In the genomic region with DNA sequence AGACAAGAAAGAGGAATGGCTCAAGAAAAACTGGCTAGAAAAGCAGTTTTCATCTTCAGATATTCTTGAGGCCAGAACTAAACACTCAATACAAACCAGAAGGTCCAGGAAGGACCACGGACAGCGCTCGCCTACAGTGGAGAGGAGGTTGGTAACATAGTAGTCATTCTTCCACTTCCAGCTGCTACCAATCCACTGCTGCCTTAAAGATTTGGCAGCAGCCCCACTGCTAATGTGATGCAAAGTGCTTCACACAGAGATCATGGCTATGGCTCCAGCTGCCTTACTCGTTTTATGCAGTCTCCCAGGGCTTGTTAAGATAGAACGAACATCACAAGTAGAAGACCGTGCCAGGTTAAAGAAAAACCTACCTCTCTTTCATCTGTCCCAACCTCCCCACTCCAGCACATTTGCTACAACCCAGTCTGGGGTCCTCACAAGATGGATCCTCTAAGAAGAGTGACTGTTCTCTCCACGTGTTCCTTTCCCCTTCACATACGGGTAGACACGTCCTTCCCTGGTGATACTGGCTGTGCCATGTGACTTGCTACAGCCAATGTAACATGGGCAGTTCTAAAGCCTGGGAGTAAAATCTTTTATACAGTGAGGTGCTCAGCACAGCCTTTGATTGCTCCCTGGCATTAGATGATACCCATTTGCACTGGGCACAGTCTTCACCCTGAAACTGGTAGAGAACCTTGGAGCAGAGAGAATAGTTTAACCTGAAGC, we compare ENCODE assay signal across 8 mouse cellular contexts.
DNase-seq lines count a peak whose midpoint lies in the region; ATAC-seq lines count a peak whose summit lies in the region.

No protein-coding gene starts in this region.

- H3K4me2 ChIP-seq in intestine, embryonic 14.5 days (ENCODE audit: low read length) = no peak overlapping the region
- no peak overlapping the region for H3K4me2 ChIP-seq in intestine, embryonic 15.5 days (replicated peaks)

- no peaks in the 10 kb centered on the region for H3K4me1 ChIP-seq in intestine, embryonic 14.5 days (replicated peaks; ENCODE audit: control insufficient read depth, insufficient read depth, low read length)
- no peaks in the 10 kb centered on the region for H3K4me1 ChIP-seq in intestine, embryonic 15.5 days (replicated peaks)

- no peaks in the 10 kb centered on the region for H3K36me3 ChIP-seq in intestine, embryonic 14.5 days (ENCODE audit: control insufficient read depth, insufficient read depth, low read length)
- no peaks in the 10 kb centered on the region for H3K36me3 ChIP-seq in intestine, embryonic 15.5 days

- H3K9ac ChIP-seq in intestine, embryonic 14.5 days (ENCODE audit: low read length) = no peak overlapping the region
- H3K9ac ChIP-seq in intestine, embryonic 15.5 days = no peak overlapping the region

- no peak overlapping the region for H3K4me3 ChIP-seq in intestine, embryonic 14.5 days (ENCODE audit: low read depth, low read length)
- H3K4me3 ChIP-seq in intestine, embryonic 15.5 days (replicated peaks) = no peak overlapping the region

- WGBS in intestine, embryonic 14.5 days = 41% methylated on average over 9 of the region's 9 CpGs
- 43% methylated on average over 9 of the region's 9 CpGs for WGBS in intestine, embryonic 15.5 days

- peak; percentile 71 for DNase-seq in intestine, embryonic 14.5 days (ENCODE audit: low spot score)
- DNase-seq in R1 (ENCODE audit: low read depth, low spot score) = peak; percentile 51
- DNase-seq in frontal cortex, postnatal 36 days (ENCODE audit: low spot score in 2 of 2) = peak; percentile 58 to 74
- DNase-seq in lung, postnatal 14 days = peak; percentile 46
- peak; percentile 41 for DNase-seq in testis, postnatal 14 days (ENCODE audit: low spot score)
- no peak for DNase-seq in heart, adult 8-10 months (ENCODE audit: low spot score)

- ATAC-seq in intestine, embryonic 14.5 days (replicated peaks; ENCODE audit: low FRiP score, low TSS enrichment, low read depth) = no peak
- ATAC-seq in intestine, embryonic 15.5 days = no peak
- ATAC-seq in megakaryocyte-erythroid progenitor cell, adult 5-6 weeks (replicated peaks; ENCODE audit: low FRiP score, low TSS enrichment, poor library complexity, severe bottlenecking) = no peak

- no peak overlapping the region for H3K27ac ChIP-seq in intestine, embryonic 14.5 days (ENCODE audit: low read depth)
- no peak overlapping the region for H3K27ac ChIP-seq in intestine, embryonic 15.5 days

- no peaks in the 10 kb centered on the region for H3K27me3 ChIP-seq in intestine, embryonic 14.5 days (replicated peaks; ENCODE audit: control insufficient read depth, insufficient read depth, low read length)
- H3K27me3 ChIP-seq in intestine, embryonic 15.5 days (replicated peaks) = no peaks in the 10 kb centered on the region

- no peaks in the 10 kb centered on the region for H3K9me3 ChIP-seq in intestine, embryonic 14.5 days (ENCODE audit: control insufficient read depth, low read length)
- H3K9me3 ChIP-seq in intestine, embryonic 15.5 days = no peaks in the 10 kb centered on the region
